Mouse (Mus musculus): ENCODE data around the gene Tm4sf4. TPM values are rescaled to one million over a fixed set of nuclear protein-coding genes. Genes with fewer than 3 reads are reported as not detected.

The Tm4sf4 gene
- total and polyA plus RNA-seq, 3 experiments: not detected

DNA sequence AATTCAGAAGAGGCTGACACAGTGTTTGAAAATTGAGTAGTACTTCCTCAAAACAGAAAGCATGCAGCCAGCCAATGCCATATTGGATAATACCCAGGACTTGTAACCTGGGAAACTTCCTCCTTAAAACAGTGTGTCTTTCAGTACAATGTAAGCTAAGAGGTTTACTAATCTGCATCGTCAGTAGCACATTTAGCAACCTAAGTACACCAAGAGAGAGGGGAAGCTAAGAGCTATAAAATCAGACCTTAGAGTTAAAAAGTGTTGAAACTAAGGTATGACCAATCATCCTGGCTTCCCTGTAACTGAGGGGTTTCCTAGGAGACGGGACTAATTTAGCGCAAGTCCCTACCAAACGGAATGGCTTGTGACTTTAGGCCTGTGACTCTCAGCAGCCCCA is 61.0 kb downstream of the Tm4sf4 start:
- Histone ChIP-seq H3K9ac (ENCODE audit: insufficient read depth, low read depth) (no peak overlapping the region), H3K27ac (ENCODE audit: insufficient read depth, low read depth) (no peak overlapping the region), H3K27me3 (replicated peaks) (no peaks in the 10 kb centered on the region), H3K4me3 (replicated peaks in 1 of 3; ENCODE audit: low read depth in 2 of 3, low read length in 2 of 3, poor library complexity in 1 of 3) (no peak overlapping the region), H3K79me2 (replicated peaks; ENCODE audit: control insufficient read depth, extremely low read depth, insufficient read depth, poor library complexity, severe bottlenecking) (no peaks in the 10 kb centered on the region; the same call in 1 of the 2 replicates), H3K4me1 (ENCODE audit: control insufficient read depth in 1 of 2, insufficient read depth in 2 of 2) (peaks cover 4 to 56% of the 10 kb centered on the region in 2 experiments; a peak in 3 of 4 replicates), H3K9me3 (replicated peaks; ENCODE audit: low read length) (no peaks in the 10 kb centered on the region), H3K4me2 (ENCODE audit: insufficient read depth, low read depth, poor library complexity, severe bottlenecking) (no peak overlapping the region), H3K36me3 (replicated peaks in 1 of 2; ENCODE audit: control insufficient read depth in 1 of 2, insufficient read depth in 1 of 2, low read length in 1 of 2) (peaks cover 0 to 10% of the 10 kb centered on the region in 2 experiments)
- in situ Hi-C loops (cut with MboI; ENCODE audit: low pct_ligation_motif_present, low pct_unique_long_range_greater_than_20kb, low sequenced_read_pairs) (no loop called here), dilution Hi-C loops (cut with MboI; ENCODE audit: extremely low pct_ligation_motif_present, extremely low pct_unique_long_range_greater_than_20kb, low sequenced_read_pairs) (no loop called here)
- DNase-seq (ENCODE audit: extremely low read depth): no peak
- TF ChIP-seq KAT2A (IDR thresholded peaks at IDR 0.05; ENCODE audit: insufficient replicate concordance, low read length) (no peak), ETS1 (conservative IDR thresholded peaks at IDR 0.05; ENCODE audit: low read depth, low read length) (no peak), E2F4 (IDR thresholded peaks at IDR 0.05; ENCODE audit: insufficient replicate concordance, low read depth, low read length) (no peak)

DNA sequence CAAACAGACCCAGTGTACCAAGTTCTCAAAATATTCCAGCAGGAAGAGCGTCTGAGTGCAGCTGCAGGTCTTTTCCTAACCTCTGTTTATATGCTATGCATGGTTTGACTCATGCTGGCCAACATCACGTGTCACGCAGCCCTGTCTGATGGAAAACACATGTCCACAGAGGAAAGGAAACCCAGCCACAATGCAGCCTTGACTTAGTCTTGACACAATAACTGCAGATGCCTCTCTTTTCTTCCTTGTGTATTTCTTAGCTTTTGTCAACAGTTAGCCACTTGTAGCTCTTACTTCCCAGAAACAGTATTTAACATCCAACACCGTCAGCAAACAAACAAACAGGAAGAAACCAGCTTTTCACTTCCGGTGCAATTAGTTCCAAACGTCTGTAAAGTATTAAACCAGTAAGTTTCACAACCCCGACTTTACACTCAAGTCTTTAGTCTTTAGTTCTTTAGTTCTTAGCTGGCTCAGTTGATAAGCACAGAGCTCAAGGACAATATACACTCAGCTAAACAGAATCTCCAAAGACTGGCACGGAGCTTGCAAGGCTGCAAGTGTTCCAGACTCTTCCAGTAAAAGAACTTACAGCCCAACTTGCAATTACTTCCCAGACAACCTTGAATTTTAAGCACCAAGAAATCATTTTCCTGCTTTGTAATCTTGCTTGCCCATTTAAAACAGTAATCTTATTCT is 62.5 kb downstream of the Tm4sf4 start:
- H3K27ac ChIP-seq (ENCODE audit: insufficient read depth, low read depth): no peak overlapping the region
- H3K4me3 ChIP-seq (replicated peaks in 1 of 3; ENCODE audit: low read depth in 2 of 3, low read length in 2 of 3, poor library complexity in 1 of 3): no peak overlapping the region
- H3K4me1 ChIP-seq (ENCODE audit: control insufficient read depth in 1 of 2, insufficient read depth in 2 of 2): peaks cover 4 to 43% of the 10 kb centered on the region in 2 experiments; a peak in 3 of 4 replicates
- no peaks in the 10 kb centered on the region for H3K9me3 ChIP-seq (replicated peaks; ENCODE audit: low read length)
- H3K79me2 ChIP-seq (replicated peaks; ENCODE audit: control insufficient read depth, extremely low read depth, insufficient read depth, poor library complexity, severe bottlenecking): no peaks in the 10 kb centered on the region; the same call in 1 of the 2 replicates
- peak; percentile 49 for DNase-seq (ENCODE audit: extremely low read depth)
- 0 out of 2 replicates have a peak overlapping the region, but pooled peaks have one; percentile 10 for H3K4me2 ChIP-seq (ENCODE audit: insufficient read depth, low read depth, poor library complexity, severe bottlenecking)
- dilution Hi-C loops (cut with MboI; ENCODE audit: extremely low pct_ligation_motif_present, extremely low pct_unique_long_range_greater_than_20kb, low sequenced_read_pairs): no loop called here
- in situ Hi-C loops (cut with MboI; ENCODE audit: low pct_ligation_motif_present, low pct_unique_long_range_greater_than_20kb, low sequenced_read_pairs): no loop called here
- no peak overlapping the region for H3K9ac ChIP-seq (ENCODE audit: insufficient read depth, low read depth)
- H3K36me3 ChIP-seq (replicated peaks in 1 of 2; ENCODE audit: control insufficient read depth in 1 of 2, insufficient read depth in 1 of 2, low read length in 1 of 2): peaks cover 0 to 10% of the 10 kb centered on the region in 2 experiments
- no peaks in the 10 kb centered on the region for H3K27me3 ChIP-seq (replicated peaks)
- peak; percentile 78 for TF ChIP-seq IRF4 (IDR thresholded peaks at IDR 0.05; ENCODE audit: low read depth, low read length)
- TF ChIP-seq MEF2A (IDR thresholded peaks at IDR 0.05; ENCODE audit: borderline replicate concordance, low read depth, low read length): peak; percentile 53
- no peak for TF ChIP-seq POLR2A (IDR thresholded peaks at IDR 0.05; ENCODE audit: low read depth, low read length)
- no peak for TF ChIP-seq CTCF (conservative IDR thresholded peaks at IDR 0.05 in 1 of 2, IDR thresholded peaks at IDR 0.05 in 1 of 2; ENCODE audit: low read depth in 2 of 2, low read length in 2 of 2)
- TF ChIP-seq NRF1 (IDR thresholded peaks at IDR 0.05; ENCODE audit: low read depth, low read length): no peak
- TF ChIP-seq MAFK (IDR thresholded peaks at IDR 0.05; ENCODE audit: insufficient replicate concordance, low read length): no peak
- TF ChIP-seq SIN3A (IDR thresholded peaks at IDR 0.05; ENCODE audit: low read length): no peak
- peak; percentile 97 for TF ChIP-seq BHLHE40 (IDR thresholded peaks at IDR 0.05; ENCODE audit: low read depth, low read length)
- no peak for TF ChIP-seq TBP (conservative IDR thresholded peaks at IDR 0.05; ENCODE audit: low read depth, low read length)
- no peak for TF ChIP-seq PAX5 (IDR thresholded peaks at IDR 0.05; ENCODE audit: low read length)
- TF ChIP-seq RAD21 (IDR thresholded peaks at IDR 0.05; ENCODE audit: low read depth, low read length): no peak
- TF ChIP-seq MYC (IDR thresholded peaks at IDR 0.05; ENCODE audit: low read depth, low read length): 0 out of 2 replicates have a peak, but pooled peaks have one; percentile 51
- no peak for TF ChIP-seq ZNF384 (IDR thresholded peaks at IDR 0.05; ENCODE audit: low read depth, low read length)
- TF ChIP-seq EP300 (IDR thresholded peaks at IDR 0.05; ENCODE audit: low read length): peak; percentile 74
- TF ChIP-seq JUN (IDR thresholded peaks at IDR 0.05; ENCODE audit: insufficient read depth, low read depth, low read length): no peak
- TF ChIP-seq ZMIZ1 (IDR thresholded peaks at IDR 0.05; ENCODE audit: low read depth, low read length): no peak
- TF ChIP-seq HCFC1 (IDR thresholded peaks at IDR 0.05; ENCODE audit: low read depth, low read length): no peak
- no peak for TF ChIP-seq UBTF (IDR thresholded peaks at IDR 0.05; ENCODE audit: low read depth, low read length)
- TF ChIP-seq MXI1 (IDR thresholded peaks at IDR 0.05; ENCODE audit: low read depth, low read length): peak; percentile 52; the same call in 1 of the 2 replicates
- peak; percentile 70; the same call in 1 of the 2 replicates for TF ChIP-seq TCF12 (IDR thresholded peaks at IDR 0.05; ENCODE audit: low read depth, low read length)
- TF ChIP-seq USF2 (conservative IDR thresholded peaks at IDR 0.05; ENCODE audit: low read depth, low read length): peak; percentile 27; the same call in 1 of the 2 replicates
- no peak for TF ChIP-seq RCOR1 (conservative IDR thresholded peaks at IDR 0.05; ENCODE audit: low read depth, low read length)
- no peak for TF ChIP-seq KAT2A (IDR thresholded peaks at IDR 0.05; ENCODE audit: insufficient replicate concordance, low read length)
- no peak for TF ChIP-seq CHD1 (IDR thresholded peaks at IDR 0.05; ENCODE audit: low read depth, low read length)
- TF ChIP-seq NELFE (IDR thresholded peaks at IDR 0.05; ENCODE audit: low read depth, low read length): no peak
- no peak for TF ChIP-seq ELF1 (IDR thresholded peaks at IDR 0.05; ENCODE audit: low read depth, low read length)
- no peak for TF ChIP-seq E2F4 (IDR thresholded peaks at IDR 0.05; ENCODE audit: insufficient replicate concordance, low read depth, low read length)
- TF ChIP-seq POLR2AphosphoS2 (IDR thresholded peaks at IDR 0.05; ENCODE audit: low read depth, low read length): no peak
- TF ChIP-seq ETS1 (conservative IDR thresholded peaks at IDR 0.05; ENCODE audit: low read depth, low read length): peak; percentile 88
- TF ChIP-seq ZKSCAN1 (IDR thresholded peaks at IDR 0.05; ENCODE audit: borderline replicate concordance, low read depth, low read length): no peak
- peak; percentile 37; the same call in 1 of the 2 replicates for TF ChIP-seq USF1 (IDR thresholded peaks at IDR 0.05; ENCODE audit: low read depth, low read length)

All from CH12.LX (cell line).